Mouse (Mus musculus) kidney, adult 11 months (tissue): ENCODE measurements around the gene Gm9040.
"Not testable (repeated sequence)": the region's sequence is repeated elsewhere in the genome, so short reads cannot be mapped to it uniquely, and the experiment has no call there.

ENCODE experiments used
- DNase-seq: peaks from one replicate; pipeline ENCODE4 v3.0.0; 2022

Gene Gm9040

DNA sequence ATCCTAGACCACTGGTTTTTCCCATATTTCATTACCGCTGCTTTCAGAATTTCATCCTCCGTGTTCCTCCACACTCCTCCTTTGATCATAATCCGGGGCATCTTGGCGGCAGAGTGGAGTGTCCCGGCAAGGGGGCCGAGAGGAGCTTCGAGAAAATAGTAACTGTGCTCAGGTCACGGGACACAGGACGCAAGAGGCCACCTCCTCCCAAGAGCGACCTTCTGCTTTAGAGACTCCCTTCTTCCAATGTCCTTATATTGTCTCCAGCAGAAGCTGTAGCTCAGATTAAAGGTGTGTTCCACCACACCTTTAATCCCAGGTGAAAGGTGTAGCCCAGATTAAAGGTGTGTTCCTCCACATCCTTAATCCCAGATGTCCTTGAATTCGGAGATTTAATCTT lies at the start of gene Gm9040:
TSS of gene Gm9040 (minus strand) at position 101 of the 400 bp plus-strand sequence.
- DNase-seq, result not testable (repeated sequence)

DNA sequence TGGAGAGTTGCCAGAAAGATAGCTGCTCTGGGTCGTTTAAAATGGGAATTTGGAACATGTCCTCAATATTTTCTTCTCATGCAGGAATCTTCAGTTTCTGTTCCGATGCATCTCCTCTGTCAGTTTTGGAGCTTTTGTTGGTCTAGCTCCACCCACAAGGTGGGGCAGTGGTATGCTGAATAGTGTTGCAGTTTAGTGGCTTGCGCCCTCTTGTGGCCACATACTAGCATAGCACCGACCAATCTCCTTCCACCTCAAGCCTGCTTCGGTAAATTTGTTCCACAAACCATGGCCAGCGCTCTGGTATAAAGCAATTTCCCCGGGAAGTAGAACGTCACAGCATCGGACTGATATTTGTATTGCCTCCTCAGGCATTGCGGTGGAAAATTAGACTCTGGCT lies 43.7 kb upstream of the Gm9040 start:
- DNase-seq, result peak; percentile 39

DNA sequence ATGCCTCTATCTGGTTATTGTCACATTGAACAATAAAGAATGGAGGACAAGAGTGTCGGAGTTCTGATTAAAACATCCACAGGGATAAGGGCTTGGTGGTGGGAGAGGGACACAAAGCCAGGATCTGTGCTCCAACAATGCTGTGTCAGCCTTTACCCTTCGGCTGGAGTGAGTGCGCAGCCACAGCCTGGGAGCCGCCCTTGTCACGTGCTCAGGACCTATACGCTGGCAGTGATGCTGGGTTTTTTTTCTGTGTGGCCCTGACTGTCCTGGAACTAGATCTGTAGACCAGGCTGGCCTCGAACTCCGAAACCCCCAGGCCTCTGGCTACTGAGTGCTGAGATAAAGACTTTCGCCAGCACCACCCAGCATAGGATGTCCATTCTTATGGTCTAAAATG lies 42.7 kb upstream of the Gm9040 start:
- DNase-seq, result no peak

GRCm38 (mm10) chr10:118354005-118354404 lies 27.2 kb upstream of the Gm9040 start, which contains the start of gene Gm9049:
Gene Gm9049, minus strand, starts transcription at chr10:118354105.
- DNase-seq, result not testable (repeated sequence)

GRCm38 (mm10) chr10:118348579-118348978 lies 21.8 kb upstream of the Gm9040 start, which contains the start of gene Gm9048:
Gene Gm9048, minus strand, starts transcription at chr10:118348679.
- DNase-seq, result not testable (repeated sequence)

DNA sequence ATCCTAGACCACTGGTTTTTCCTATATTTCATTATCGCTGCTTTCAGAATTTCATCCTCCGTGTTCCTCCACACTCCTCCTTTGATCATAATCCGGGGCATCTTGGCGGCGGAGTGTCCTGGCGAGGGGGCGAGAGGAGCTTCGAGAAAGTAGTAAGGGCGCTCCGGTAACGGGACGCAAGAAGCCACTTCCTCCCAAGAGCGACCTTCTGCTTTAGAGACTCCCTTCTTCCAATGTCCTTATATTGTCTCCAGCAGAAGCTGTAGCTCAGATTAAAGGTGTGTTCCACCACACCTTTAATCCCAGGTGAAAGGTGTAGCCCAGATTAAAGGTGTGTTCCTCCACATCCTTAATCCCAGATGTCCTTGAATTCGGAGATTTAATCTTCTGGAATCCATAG lies 16.4 kb upstream of the Gm9040 start, which contains the start of gene Gm9046:
TSS of gene Gm9046 (minus strand) at position 101 of the 400 bp plus-strand sequence.
- DNase-seq, result not testable (repeated sequence)

GRCm38 (mm10) chr10:118337731-118338130 lies 11.0 kb upstream of the Gm9040 start, which contains the start of gene Gm9045:
Gene Gm9045, minus strand, starts transcription at chr10:118337831.
- DNase-seq, result not testable (repeated sequence)

- not testable (repeated sequence) for DNase-seq
These were observed 5.5 kb upstream of the Gm9040 start, which contains the start of gene Gm9044 for GRCm38 (mm10) chr10:118332308-118332707. Gene Gm9044, minus strand, starts transcription at chr10:118332408.

GRCm38 (mm10) chr10:118319024-118319423 lies 7.7 kb downstream of the Gm9040 start:
- no peak for DNase-seq

- not testable (repeated sequence) for DNase-seq
These were observed 24.6 kb downstream of the Gm9040 start for GRCm38 (mm10) chr10:118302133-118302532.

- no peak for DNase-seq
These were observed 31.8 kb downstream of the Gm9040 start, which contains the start of gene Iltifb for GRCm38 (mm10) chr10:118294938-118295337. Gene Iltifb, minus strand, starts transcription at chr10:118295038.

DNA sequence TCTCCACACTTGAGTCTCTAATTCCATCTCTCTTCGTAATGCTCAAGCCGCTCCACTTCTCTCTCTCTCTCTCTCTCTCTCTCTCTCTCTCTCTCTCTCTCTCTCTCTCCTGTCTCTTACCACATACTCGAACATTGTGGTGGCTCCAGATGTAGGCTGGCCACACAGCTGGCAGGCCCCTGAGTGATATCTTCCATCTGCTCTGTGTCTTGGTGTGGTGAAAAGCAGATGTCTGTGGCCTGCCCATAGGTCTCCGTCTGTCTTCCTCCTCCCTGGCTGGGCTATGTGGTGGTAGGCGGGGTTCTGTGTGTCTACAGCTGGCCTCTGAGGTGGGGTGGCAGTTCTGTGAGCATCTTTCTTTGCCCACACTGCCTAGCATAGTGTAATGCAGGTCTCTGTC lies 43.8 kb downstream of the Gm9040 start:
- DNase-seq, result not testable (repeated sequence)

- not testable (repeated sequence) for DNase-seq
These were observed 44.2 kb downstream of the Gm9040 start for GRCm38 (mm10) chr10:118282565-118282964.

- not testable (repeated sequence) for DNase-seq
These were observed 48.7 kb downstream of the Gm9040 start for GRCm38 (mm10) chr10:118278069-118278468.
